Mouse (Mus musculus) thymus, adult 2 months (tissue): ENCODE results near the gene Map4k3.

Source experiments
- CTCF ChIP-seq: fragments of 200-500 bp; IDR thresholded peaks from 2 replicates; pipeline ENCODE4 v1.5.1; 2012; ENCODE audit warnings: mild to moderate bottlenecking, control low read depth, low read length, moderate library complexity, borderline replicate concordance; ENCODE audit not compliant: control insufficient read depth, poor library complexity, insufficient read depth; ENCODE audit errors: extremely low read depth
- POLR2A ChIP-seq: fragments of 200-500 bp; IDR thresholded peaks from 2 replicates; pipeline ENCODE4 v1.6.1; 2012; ENCODE audit warnings: mild to moderate bottlenecking, low read length, control low read depth, moderate library complexity; ENCODE audit not compliant: control insufficient read depth, poor library complexity, insufficient read depth; ENCODE audit errors: extremely low read depth

DNA sequence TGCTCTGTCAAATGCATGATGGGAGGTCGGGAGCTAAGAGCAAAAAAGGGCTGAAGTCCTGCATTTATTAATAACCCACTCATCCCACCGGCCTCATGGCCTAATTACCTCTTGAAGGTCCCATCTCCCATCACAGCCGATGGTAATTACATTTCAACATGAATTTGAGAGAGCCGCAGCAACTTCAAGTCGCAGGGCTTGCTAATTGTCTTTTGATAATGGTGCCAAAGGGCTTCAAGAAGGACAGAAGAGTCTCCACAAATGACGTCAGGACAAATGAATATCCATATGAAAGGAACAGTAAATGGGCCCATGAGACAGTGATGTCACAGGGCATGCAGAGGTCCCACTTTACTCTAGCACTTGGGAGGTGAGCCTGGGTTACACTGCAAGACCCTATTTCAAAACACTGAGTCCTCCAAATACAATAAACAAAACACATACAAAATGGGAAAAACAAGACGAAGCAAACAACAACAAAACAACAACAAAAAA lies 153.8 kb downstream of the Map4k3 start:
- TF ChIP-seq POLR2A: no peak
- TF ChIP-seq CTCF: no peak
